Mouse (Mus musculus): Measurements from ENCODE around the gene Klc1. TPM values are rescaled to one million over a fixed set of nuclear protein-coding genes. Genes with fewer than 3 reads are reported as not detected.
A peak's percentile ranks its signal among the peaks of the same experiment; 100 is the strongest.

The Klc1 gene
- polyA plus RNA-seq, 1 experiment: 116 TPM

DNA sequence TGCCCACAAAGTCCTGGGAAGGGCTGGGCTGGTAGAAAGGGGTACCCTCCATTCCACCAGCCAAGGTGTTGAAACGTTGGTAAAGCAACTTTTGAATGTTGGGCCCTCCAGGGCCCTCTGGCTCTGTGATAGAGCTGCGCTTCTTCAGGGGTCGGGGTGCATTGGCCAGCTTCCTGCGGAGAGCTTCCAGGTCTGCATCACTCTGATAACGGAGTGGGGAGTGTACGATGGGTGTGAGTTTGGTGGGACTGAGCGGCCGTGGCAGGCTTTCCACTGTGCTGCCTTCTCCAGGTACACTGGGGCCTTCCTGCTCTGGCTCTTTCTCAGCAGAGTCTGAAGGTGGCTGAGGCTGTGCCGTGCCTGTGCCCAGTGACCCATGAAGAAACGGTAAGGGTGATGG, 74.8 kb downstream of the Klc1 start:
- no peaks in the 10 kb centered on the region for H3K79me2 ChIP-seq (ENCODE audit: control insufficient read depth, insufficient read depth)
- H3K4me3 ChIP-seq (ENCODE audit: insufficient read depth, poor library complexity, severe bottlenecking): no peak overlapping the region
- no peaks in the 10 kb centered on the region for H3K27me3 ChIP-seq (ENCODE audit: control insufficient read depth, insufficient read depth, insufficient read length)
- no peak overlapping the region for H3ac ChIP-seq (ENCODE audit: control insufficient read depth, insufficient read length, low read depth)
- no peak for TF ChIP-seq FOSL1 (IDR thresholded peaks at IDR 0.05; ENCODE audit: insufficient read depth, low read length, poor library complexity, severe bottlenecking)
- no peak for TF ChIP-seq MAX (IDR thresholded peaks at IDR 0.05)
- no peak for TF ChIP-seq CTCF (IDR thresholded peaks at IDR 0.05; ENCODE audit: control insufficient read depth, insufficient read depth, insufficient read length)
- no peak for TF ChIP-seq MYOD1 (IDR thresholded peaks at IDR 0.05; ENCODE audit: control insufficient read depth, insufficient read length, low read depth)
- peaks cover 13% of the 10 kb centered on the region for H3K36me3 ChIP-seq (ENCODE audit: control insufficient read depth, insufficient read depth)
- no peaks in the 10 kb centered on the region for H3K79me3 ChIP-seq (ENCODE audit: low read depth)

DNA sequence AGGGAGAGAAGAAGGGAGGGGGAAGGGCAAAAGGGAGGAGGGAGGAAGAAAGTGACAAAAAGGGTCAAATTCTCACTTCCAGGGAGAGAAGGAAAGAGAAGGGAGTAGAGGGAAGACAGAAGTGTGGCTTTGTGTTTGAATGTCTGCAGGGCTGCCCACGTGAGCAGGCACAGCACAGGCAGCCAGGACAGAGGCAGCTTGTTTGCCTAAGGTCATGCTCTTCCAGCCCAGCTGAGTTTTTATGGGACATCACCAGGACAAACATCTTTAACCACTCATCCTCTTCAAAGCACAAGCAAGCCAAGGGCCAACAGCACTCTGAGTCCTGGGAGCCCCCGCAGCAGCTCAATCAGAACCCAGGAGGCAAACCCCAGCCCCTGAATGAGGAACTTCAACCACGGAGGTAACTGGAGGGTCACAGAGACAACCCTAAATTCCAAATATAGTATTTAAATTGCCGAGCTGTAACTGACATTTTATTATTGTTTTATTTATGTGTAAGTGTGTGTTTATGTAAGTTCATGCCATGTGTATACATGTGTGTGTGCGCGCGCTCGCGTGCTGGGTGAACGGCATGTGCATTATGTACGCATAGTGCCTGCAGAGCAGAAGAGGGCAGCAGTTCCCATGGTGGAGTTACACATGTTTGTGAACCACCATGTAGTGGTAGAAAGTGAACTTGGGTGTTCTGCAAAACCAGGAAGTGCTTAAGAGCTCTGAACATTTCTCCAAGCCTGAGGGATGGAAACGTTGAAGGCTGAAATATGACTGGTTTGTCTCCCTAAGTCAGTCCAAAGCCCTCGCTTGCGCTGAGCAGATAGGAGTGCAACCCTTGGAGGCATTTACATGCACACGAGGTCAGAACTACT, 84.2 kb downstream of the Klc1 start:
- H3K36me3 ChIP-seq (ENCODE audit: control insufficient read depth, insufficient read depth): peaks cover 3% of the 10 kb centered on the region
- H3K79me3 ChIP-seq (ENCODE audit: low read depth): no peaks in the 10 kb centered on the region
- no peak overlapping the region for H3ac ChIP-seq (ENCODE audit: control insufficient read depth, insufficient read length, low read depth)
- H3K79me2 ChIP-seq (ENCODE audit: control insufficient read depth, insufficient read depth): no peaks in the 10 kb centered on the region
- H3K4me3 ChIP-seq (ENCODE audit: insufficient read depth, poor library complexity, severe bottlenecking): no peak overlapping the region
- no peaks in the 10 kb centered on the region for H3K27me3 ChIP-seq (ENCODE audit: control insufficient read depth, insufficient read depth, insufficient read length)
- TF ChIP-seq CTCF (IDR thresholded peaks at IDR 0.05; ENCODE audit: control insufficient read depth, insufficient read depth, insufficient read length): no peak
- no peak for TF ChIP-seq MYOG (IDR thresholded peaks at IDR 0.05; ENCODE audit: control insufficient read depth, extremely low read depth, insufficient read length)
- TF ChIP-seq MYOD1 (IDR thresholded peaks at IDR 0.05; ENCODE audit: control insufficient read depth, insufficient read length, low read depth): no peak
- no peak for TF ChIP-seq CEBPB (IDR thresholded peaks at IDR 0.05; ENCODE audit: low read depth)
- TF ChIP-seq FOSL1 (IDR thresholded peaks at IDR 0.05; ENCODE audit: insufficient read depth, low read length, poor library complexity, severe bottlenecking): no peak
- no peak for TF ChIP-seq MAX (IDR thresholded peaks at IDR 0.05)
- TF ChIP-seq USF1 (IDR thresholded peaks at IDR 0.05; ENCODE audit: low read depth): no peak

DNA sequence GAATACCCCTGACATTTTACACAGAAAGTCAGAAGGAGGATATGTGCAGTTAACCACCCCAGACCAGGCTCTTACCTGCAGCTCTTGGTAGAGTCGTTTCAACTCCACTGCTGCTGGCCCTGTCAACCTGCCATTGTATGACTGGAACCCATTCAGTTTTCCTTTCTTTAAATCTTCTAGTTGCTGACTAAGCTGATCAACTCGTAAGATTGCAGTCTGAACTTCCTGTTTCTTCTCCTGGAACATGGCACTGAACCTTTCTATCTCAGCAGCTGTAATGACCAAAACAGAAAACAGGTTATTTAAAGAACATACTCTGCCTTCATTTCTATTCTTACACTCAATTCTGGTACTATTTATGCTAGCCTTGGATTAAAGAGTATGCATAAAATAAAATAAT, 84.8 kb downstream of the Klc1 start:
- Histone ChIP-seq H3K27me3 (ENCODE audit: control insufficient read depth, insufficient read depth, insufficient read length) (no peaks in the 10 kb centered on the region), H3ac (ENCODE audit: control insufficient read depth, insufficient read length, low read depth) (no peak overlapping the region), H3K79me2 (ENCODE audit: control insufficient read depth, insufficient read depth) (no peaks in the 10 kb centered on the region), H3K79me3 (ENCODE audit: low read depth) (no peaks in the 10 kb centered on the region), H3K4me3 (ENCODE audit: insufficient read depth, poor library complexity, severe bottlenecking) (no peak overlapping the region), H3K36me3 (ENCODE audit: control insufficient read depth, insufficient read depth) (peaks cover 3% of the 10 kb centered on the region)
- TF ChIP-seq FOSL1 (IDR thresholded peaks at IDR 0.05; ENCODE audit: insufficient read depth, low read length, poor library complexity, severe bottlenecking) (no peak), MAX (IDR thresholded peaks at IDR 0.05) (no peak), MYOG (IDR thresholded peaks at IDR 0.05; ENCODE audit: control insufficient read depth, extremely low read depth, insufficient read length) (no peak), MYOD1 (IDR thresholded peaks at IDR 0.05; ENCODE audit: control insufficient read depth, insufficient read length, low read depth) (no peak), CTCF (IDR thresholded peaks at IDR 0.05; ENCODE audit: control insufficient read depth, insufficient read depth, insufficient read length) (no peak), CEBPB (IDR thresholded peaks at IDR 0.05; ENCODE audit: low read depth) (no peak), USF1 (IDR thresholded peaks at IDR 0.05; ENCODE audit: low read depth) (no peak)

DNA sequence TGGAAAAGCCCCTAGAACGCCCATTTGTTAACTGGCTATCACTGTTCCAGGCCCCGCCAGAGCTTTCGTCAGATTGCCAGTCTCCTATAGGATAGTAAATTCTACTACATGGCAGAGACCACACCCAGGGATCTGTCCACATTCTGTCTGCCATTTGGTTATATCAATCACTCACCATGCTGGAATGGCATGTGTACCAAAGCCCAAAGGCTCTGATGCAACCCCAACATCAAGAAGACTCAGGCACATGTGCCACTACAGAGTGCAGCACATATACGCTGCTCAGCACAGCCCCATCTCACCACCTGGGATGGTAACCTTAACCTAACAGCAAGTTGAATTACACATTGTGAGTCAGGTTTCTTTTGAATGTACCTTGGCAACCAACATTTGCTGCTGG, 87.3 kb downstream of the Klc1 start:
- Histone ChIP-seq H3K27me3 (ENCODE audit: control insufficient read depth, insufficient read depth, insufficient read length) (no peaks in the 10 kb centered on the region), H3K4me3 (ENCODE audit: insufficient read depth, poor library complexity, severe bottlenecking) (no peak overlapping the region), H3K79me2 (ENCODE audit: control insufficient read depth, insufficient read depth) (no peaks in the 10 kb centered on the region), H3ac (ENCODE audit: control insufficient read depth, insufficient read length, low read depth) (no peak overlapping the region), H3K36me3 (ENCODE audit: control insufficient read depth, insufficient read depth) (peaks cover 3% of the 10 kb centered on the region), H3K79me3 (ENCODE audit: low read depth) (no peaks in the 10 kb centered on the region)
- TF ChIP-seq FOSL1 (IDR thresholded peaks at IDR 0.05; ENCODE audit: insufficient read depth, low read length, poor library complexity, severe bottlenecking) (no peak), CEBPB (IDR thresholded peaks at IDR 0.05; ENCODE audit: low read depth) (peak; percentile 4), USF1 (IDR thresholded peaks at IDR 0.05; ENCODE audit: low read depth) (no peak), MYOD1 (IDR thresholded peaks at IDR 0.05; ENCODE audit: control insufficient read depth, insufficient read length, low read depth) (peak; percentile 78), CTCF (IDR thresholded peaks at IDR 0.05; ENCODE audit: control insufficient read depth, insufficient read depth, insufficient read length) (no peak), MYOG (IDR thresholded peaks at IDR 0.05; ENCODE audit: control insufficient read depth, extremely low read depth, insufficient read length) (no peak), MAX (IDR thresholded peaks at IDR 0.05) (no peak)

DNA sequence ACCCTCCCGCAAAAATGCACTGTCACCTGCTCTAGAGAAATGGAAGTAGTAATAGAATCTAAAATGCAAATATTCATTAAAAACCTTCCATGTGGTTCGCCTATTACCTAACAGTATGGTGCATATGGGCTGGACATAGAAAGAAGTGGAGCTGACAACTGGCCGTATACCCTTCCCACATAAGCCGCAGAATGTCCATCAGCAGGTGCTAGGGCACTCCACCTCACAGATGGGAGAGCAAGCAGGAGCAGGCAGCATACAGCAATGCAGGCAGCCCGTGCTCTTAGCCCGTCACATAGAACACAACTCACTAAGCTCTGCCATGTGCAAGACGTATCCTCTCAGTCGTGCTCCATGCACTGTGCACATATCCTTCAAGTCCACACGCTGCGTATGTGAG, 88.2 kb downstream of the Klc1 start:
- Histone ChIP-seq H3K79me2 (ENCODE audit: control insufficient read depth, insufficient read depth) (no peaks in the 10 kb centered on the region), H3K36me3 (ENCODE audit: control insufficient read depth, insufficient read depth) (peaks cover 3% of the 10 kb centered on the region), H3K79me3 (ENCODE audit: low read depth) (no peaks in the 10 kb centered on the region), H3ac (ENCODE audit: control insufficient read depth, insufficient read length, low read depth) (no peak overlapping the region), H3K4me3 (ENCODE audit: insufficient read depth, poor library complexity, severe bottlenecking) (no peak overlapping the region), H3K27me3 (ENCODE audit: control insufficient read depth, insufficient read depth, insufficient read length) (no peaks in the 10 kb centered on the region)
- TF ChIP-seq MAX (IDR thresholded peaks at IDR 0.05): no peak
- no peak for TF ChIP-seq CTCF (IDR thresholded peaks at IDR 0.05; ENCODE audit: control insufficient read depth, insufficient read depth, insufficient read length)
- TF ChIP-seq MYOD1 (IDR thresholded peaks at IDR 0.05; ENCODE audit: control insufficient read depth, insufficient read length, low read depth): no peak
- no peak for TF ChIP-seq USF1 (IDR thresholded peaks at IDR 0.05; ENCODE audit: low read depth)
- no peak for TF ChIP-seq FOSL1 (IDR thresholded peaks at IDR 0.05; ENCODE audit: insufficient read depth, low read length, poor library complexity, severe bottlenecking)
- TF ChIP-seq MYOG (IDR thresholded peaks at IDR 0.05; ENCODE audit: control insufficient read depth, extremely low read depth, insufficient read length): no peak
- no peak for TF ChIP-seq CEBPB (IDR thresholded peaks at IDR 0.05; ENCODE audit: low read depth)
